Mouse (Mus musculus) lung, postnatal 0 days (tissue): ENCODE results near the gene Pde8b. TPM values are rescaled to one million over a fixed set of nuclear protein-coding genes. Genes with fewer than 3 reads are reported as not detected.

Experiments used
- ATAC-seq: fragments of 200-750 bp; cut with Nextera tagmentation; 2 replicates; pipeline ENCODE4 v1.8.0; 2017; ENCODE audit warnings: moderate library complexity
- DNase-seq: peaks from one replicate; pipeline ENCODE4 v3.0.0-alpha.2; 2016; ENCODE audit warnings: low spot score
- H3K27ac ChIP-seq: fragments of 300-500 bp; sonication (generic); 2 replicates; pipeline ENCODE4 v1.5.1; 2014; ENCODE audit warnings: antibody characterized with exemption, mild to moderate bottlenecking, low read length, mixed read lengths
- H3K27me3 ChIP-seq: fragments of 300-500 bp; sonication (generic); replicated peaks from 2 replicates; pipeline ENCODE4 v1.6.1; 2014; ENCODE audit warnings: low read length, mixed read lengths; ENCODE audit not compliant: insufficient read depth
- H3K36me3 ChIP-seq: fragments of 300-500 bp; sonication (generic); 2 replicates; pipeline ENCODE4 v1.6.1; 2014; ENCODE audit warnings: low read length, mixed read lengths; ENCODE audit not compliant: insufficient read depth
- H3K4me1 ChIP-seq: fragments of 300-500 bp; sonication (generic); 2 replicates; pipeline ENCODE4 v1.6.1; 2014; ENCODE audit warnings: antibody characterized with exemption, low read depth, low read length, mixed read lengths; ENCODE audit not compliant: insufficient read depth
- H3K4me2 ChIP-seq: fragments of 300-500 bp; sonication (generic); replicated peaks from 2 replicates; pipeline ENCODE4 v1.6.1; 2014; ENCODE audit warnings: low read depth, mild to moderate bottlenecking, low read length, moderate library complexity, mixed read lengths
- H3K4me3 ChIP-seq: fragments of 300-500 bp; sonication (generic); 2 replicates; pipeline ENCODE4 v1.5.1; 2014; ENCODE audit warnings: low read depth, low read length
- H3K9ac ChIP-seq: fragments of 300-500 bp; sonication (generic); replicated peaks from 2 replicates; pipeline ENCODE4 v1.6.1; 2014; ENCODE audit warnings: low read depth, mild to moderate bottlenecking
- H3K9me3 ChIP-seq: fragments of 300-500 bp; sonication (generic); 2 replicates; pipeline ENCODE4 v1.6.1; 2016; ENCODE audit warnings: low read length, mixed read lengths
- CTCF ChIP-seq: IDR thresholded peaks from 2 replicates; pipeline ENCODE4 v1.5.1; 2016; ENCODE audit warnings: antibody characterized with exemption, mild to moderate bottlenecking
- EP300 ChIP-seq: IDR thresholded peaks from 2 replicates; pipeline ENCODE4 v1.6.1; 2016; ENCODE audit warnings: antibody characterized with exemption, mild to moderate bottlenecking, control low read depth
- WGBS: fragments of 180-500 bp; shearing (Covaris S2); extraction: QIAGEN DNeasy Blood & Tissue Kit; methylation state at CpG from one replicate; pipeline ENCODE4 v1.1.7; 2014; 5-methylcytosine and 5-hydroxymethylcytosine counted together
- polyA plus RNA-seq: library from polyadenylated mRNA; unstranded; fragments of >200 nt; fragmentation: Nextera tagmentation; extraction: Ambion mirVana; gene quantifications from 2 replicates; pipeline ENCODE4 v1.2.1, GENCODE M21; 2015

Gene Pde8b
- polyA plus RNA-seq, 1 experiment from 2014 or later = 18.1 TPM

GRCm38 (mm10) chr13:95101315-95101714, 148.8 kb downstream of the Pde8b start:
- Histone ChIP-seq H3K27me3 (no peaks in the 10 kb centered on the region), H3K36me3 (no peaks in the 10 kb centered on the region), H3K4me2 (no peak overlapping the region), H3K27ac (no peak overlapping the region), H3K9ac (no peak overlapping the region), H3K4me3 (no peak overlapping the region), H3K4me1 (no peaks in the 10 kb centered on the region; the same call in 1 of the 2 replicates), H3K9me3 (no peaks in the 10 kb centered on the region)
- no peak for DNase-seq
- WGBS = 86% methylated on average over 8 of the region's 8 CpGs
- no peak for TF ChIP-seq EP300
- no peak for ATAC-seq

GRCm38 (mm10) chr13:95098931-95099720, 151.0 kb downstream of the Pde8b start:
- H3K27me3 ChIP-seq = no peaks in the 10 kb centered on the region
- no peaks in the 10 kb centered on the region; the same call in 1 of the 2 replicates for H3K4me1 ChIP-seq
- DNase-seq (no peak), ATAC-seq (0 out of 2 replicates have a peak, but pooled peaks have one; percentile 41)
- no peaks in the 10 kb centered on the region for H3K9me3 ChIP-seq
- H3K27ac ChIP-seq = no peak overlapping the region
- no peak overlapping the region for H3K9ac ChIP-seq
- TF ChIP-seq EP300 = no peak
- no peak overlapping the region for H3K4me3 ChIP-seq
- no peaks in the 10 kb centered on the region for H3K36me3 ChIP-seq
- H3K4me2 ChIP-seq = no peak overlapping the region
- 57% methylated on average over 8 of the region's 8 CpGs for WGBS

- Histone ChIP-seq H3K9me3 (no peaks in the 10 kb centered on the region), H3K36me3 (no peaks in the 10 kb centered on the region), H3K4me2 (no peak overlapping the region), H3K4me1 (no peaks in the 10 kb centered on the region; the same call in 1 of the 2 replicates), H3K4me3 (no peak overlapping the region), H3K9ac (no peak overlapping the region), H3K27ac (no peak overlapping the region), H3K27me3 (no peaks in the 10 kb centered on the region)
- peak; percentile 67 for DNase-seq
- WGBS = 44% methylated on average over 3 of the region's 3 CpGs
- peak; percentile 79 for ATAC-seq
- no peak for TF ChIP-seq CTCF
- peak; percentile 28; the same call in 1 of the 2 replicates for TF ChIP-seq EP300
Observed at GRCm38 (mm10) chr13:95096646-95097045, 153.5 kb downstream of the Pde8b start.

GRCm38 (mm10) chr13:95095860-95096259, 154.3 kb downstream of the Pde8b start:
- no peak overlapping the region for H3K9ac ChIP-seq
- DNase-seq = no peak
- no peak for ATAC-seq
- no peak overlapping the region for H3K4me2 ChIP-seq
- TF ChIP-seq EP300 = no peak
- no peak for TF ChIP-seq CTCF
- H3K4me1 ChIP-seq = no peaks in the 10 kb centered on the region; the same call in 1 of the 2 replicates
- no peak overlapping the region for H3K4me3 ChIP-seq
- H3K9me3 ChIP-seq = no peaks in the 10 kb centered on the region
- H3K36me3 ChIP-seq = no peaks in the 10 kb centered on the region
- no peaks in the 10 kb centered on the region for H3K27me3 ChIP-seq
- H3K27ac ChIP-seq = no peak overlapping the region
- 71% methylated on average over 10 of the region's 10 CpGs for whole genome bisulfite sequencing

GRCm38 (mm10) chr13:95091546-95092445, 158.3 kb downstream of the Pde8b start:
- H3K36me3 ChIP-seq = no peaks in the 10 kb centered on the region
- WGBS = 62% methylated on average over 14 of the region's 14 CpGs
- peak; percentile 44 for TF ChIP-seq CTCF
- no peak for TF ChIP-seq EP300
- H3K27me3 ChIP-seq = no peaks in the 10 kb centered on the region
- no peak overlapping the region for H3K4me2 ChIP-seq
- H3K9ac ChIP-seq = no peak overlapping the region
- no peaks in the 10 kb centered on the region; the same call in 1 of the 2 replicates for H3K4me1 ChIP-seq
- no peaks in the 10 kb centered on the region for H3K9me3 ChIP-seq
- H3K27ac ChIP-seq = no peak overlapping the region
- DNase-seq (no peak), ATAC-seq (no peak)
- no peak overlapping the region for H3K4me3 ChIP-seq

GRCm38 (mm10) chr13:95087358-95087787, 162.8 kb downstream of the Pde8b start:
- no peaks in the 10 kb centered on the region; the same call in 1 of the 2 replicates for H3K4me1 ChIP-seq
- WGBS = 54% methylated on average over 8 of the region's 8 CpGs
- H3K4me2 ChIP-seq = no peak overlapping the region
- H3K9ac ChIP-seq = no peak overlapping the region
- no peak overlapping the region for H3K27ac ChIP-seq
- no peaks in the 10 kb centered on the region for H3K9me3 ChIP-seq
- ATAC-seq (no peak), DNase-seq (no peak)
- no peak overlapping the region for H3K4me3 ChIP-seq
- no peaks in the 10 kb centered on the region for H3K36me3 ChIP-seq
- TF ChIP-seq CTCF (no peak), EP300 (no peak)
- no peaks in the 10 kb centered on the region for H3K27me3 ChIP-seq
